Mouse (Mus musculus): ENCODE data around the gene Stra6. TPM values are rescaled to one million over a fixed set of nuclear protein-coding genes. Genes with fewer than 3 reads are reported as not detected.

Gene Stra6
- polyA plus RNA-seq, 1 experiment from 2014 or later = 47.5 TPM

Other genes with a start within 250 kb of the Stra6 start
- 11.4 and 11.7 TPM in 2 replicates for gene Arid3b, start 227.0 kb upstream of the Stra6 start, polyA plus RNA-seq (2015; fragmentation: Nextera tagmentation; extraction: Ambion mirVana)
- 149 and 166 TPM in 2 replicates for gene Ubl7, start 152.8 kb upstream of the Stra6 start, polyA plus RNA-seq (2015; fragmentation: Nextera tagmentation; extraction: Ambion mirVana)
- gene Sema7a, start 123.7 kb upstream of the Stra6 start, polyA plus RNA-seq (2015; fragmentation: Nextera tagmentation; extraction: Ambion mirVana) = 1.8 and 2.1 TPM in 2 replicates
- 0.14 and 0.18 TPM in 2 replicates for gene Cyp11a1, start 57.4 kb upstream of the Stra6 start, polyA plus RNA-seq (2015; fragmentation: Nextera tagmentation; extraction: Ambion mirVana)
- 0.33 and 0.58 TPM in 2 replicates for gene Ccdc33, start 55.0 kb downstream of the Stra6 start, polyA plus RNA-seq (2015; fragmentation: Nextera tagmentation; extraction: Ambion mirVana)
- gene Islr, start 140.5 kb downstream of the Stra6 start, polyA plus RNA-seq (2015; fragmentation: Nextera tagmentation; extraction: Ambion mirVana) = 53.6 and 58.2 TPM in 2 replicates
- 19.8 and 22.3 TPM in 2 replicates for gene Islr2, start 140.5 kb downstream of the Stra6 start, polyA plus RNA-seq (2015; fragmentation: Nextera tagmentation; extraction: Ambion mirVana)
- gene Pml, start 186.0 kb downstream of the Stra6 start, polyA plus RNA-seq (2015; fragmentation: Nextera tagmentation; extraction: Ambion mirVana) = 3.4 and 4.0 TPM in 2 replicates
- 86.0 and 107 TPM in 2 replicates for gene Stoml1, start 189.4 kb downstream of the Stra6 start, polyA plus RNA-seq (2015; fragmentation: Nextera tagmentation; extraction: Ambion mirVana)
- gene Loxl1, start 249.4 kb downstream of the Stra6 start, polyA plus RNA-seq (2015; fragmentation: Nextera tagmentation; extraction: Ambion mirVana) = 9.1 and 10.9 TPM in 2 replicates

All from neural tube, embryonic 13.5 days (tissue).